Mouse (Mus musculus) intestine, embryonic 16.5 days (tissue): ENCODE results near the gene Serpine1. TPM values are rescaled to one million over a fixed set of nuclear protein-coding genes. Genes with fewer than 3 reads are reported as not detected.

Experiments
- ATAC-seq: fragments of 200-750 bp; cut with Nextera tagmentation; 2 replicates; pipeline ENCODE4 v1.8.0; 2017; ENCODE audit warnings: moderate TSS enrichment, moderate library complexity
- H3K27ac ChIP-seq: fragments of 300-500 bp; sonication (generic); 2 replicates; pipeline ENCODE4 v1.5.1; 2014; ENCODE audit warnings: mild to moderate bottlenecking, low read length
- H3K27me3 ChIP-seq: fragments of 300-500 bp; sonication (generic); replicated peaks from 2 replicates; pipeline ENCODE4 v1.6.1; 2014; ENCODE audit warnings: low read length, control low read depth, mixed read lengths; ENCODE audit not compliant: control insufficient read depth, insufficient read depth
- H3K36me3 ChIP-seq: fragments of 300-500 bp; sonication (generic); 2 replicates; pipeline ENCODE4 v1.6.1; 2014; ENCODE audit warnings: low read length, control low read depth; ENCODE audit not compliant: control insufficient read depth, insufficient read depth
- H3K4me1 ChIP-seq: fragments of 300-500 bp; sonication (generic); 2 replicates; pipeline ENCODE4 v1.6.1; 2014; ENCODE audit warnings: low read length, control low read depth, mixed read lengths; ENCODE audit not compliant: control insufficient read depth, insufficient read depth
- H3K4me2 ChIP-seq: fragments of 300-500 bp; sonication (generic); 2 replicates; pipeline ENCODE4 v1.6.1; 2014; ENCODE audit warnings: low read depth, low read length, control low read depth
- H3K4me3 ChIP-seq: fragments of 300-500 bp; sonication (generic); 2 replicates; pipeline ENCODE4 v1.5.1; 2014; ENCODE audit warnings: mild to moderate bottlenecking, low read length
- H3K9ac ChIP-seq: fragments of 300-500 bp; sonication (generic); 2 replicates; pipeline ENCODE4 v1.6.1; 2014; ENCODE audit warnings: low read depth, low read length
- H3K9me3 ChIP-seq: fragments of 300-500 bp; sonication (generic); 2 replicates; pipeline ENCODE4 v1.6.1; 2016; ENCODE audit warnings: low read length, control low read depth; ENCODE audit not compliant: control insufficient read depth
- WGBS: fragments of 180-500 bp; shearing (Covaris S2); extraction: QIAGEN DNeasy Blood & Tissue Kit; methylation state at CpG from one replicate; pipeline ENCODE4 v1.1.7; 2014; 5-methylcytosine and 5-hydroxymethylcytosine counted together
- polyA plus RNA-seq: library from polyadenylated mRNA; unstranded; fragments of >200 nt; fragmentation: Nextera tagmentation; extraction: Ambion mirVana; gene quantifications from 2 replicates; pipeline ENCODE4 v1.2.1, GENCODE M21; 2015

The Serpine1 gene
- polyA plus RNA-seq, 1 experiment from 2014 or later, result 0.24 TPM

GRCm38 (mm10) chr5:137070881-137071605 lies 1.0 kb downstream of the Serpine1 start:
- peaks cover 24% of the 10 kb centered on the region for H3K4me1 ChIP-seq
- H3K4me2 ChIP-seq, result no peak overlapping the region
- H3K27me3 ChIP-seq, result no peaks in the 10 kb centered on the region
- 87% methylated on average over 19 of the region's 19 CpGs for WGBS
- H3K4me3 ChIP-seq, result no peak overlapping the region
- H3K9me3 ChIP-seq, result no peaks in the 10 kb centered on the region
- no peak overlapping the region for H3K9ac ChIP-seq
- no peak overlapping the region for H3K27ac ChIP-seq
- H3K36me3 ChIP-seq, result no peaks in the 10 kb centered on the region
- ATAC-seq, result no peak

DNA sequence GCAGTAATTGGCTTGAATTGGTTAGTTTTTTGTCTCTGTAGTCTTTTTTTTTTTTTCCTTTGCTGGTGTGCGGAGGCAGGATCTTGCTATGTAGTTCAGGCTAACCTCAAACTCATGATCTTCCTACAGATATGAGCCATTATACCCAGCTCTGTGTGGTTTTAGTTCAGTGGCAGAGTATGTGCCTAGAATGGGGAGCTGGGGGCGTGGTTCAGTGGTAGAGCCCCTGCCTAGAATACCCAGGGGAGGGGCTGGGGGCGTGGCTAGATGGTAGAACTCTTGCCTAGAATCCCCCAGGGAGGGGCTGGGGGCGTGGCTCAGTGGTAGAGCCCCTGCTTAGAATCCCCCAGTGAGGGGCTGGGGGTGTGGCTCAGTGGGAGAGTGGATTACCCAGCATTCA lies 3.4 kb downstream of the Serpine1 start:
- Histone ChIP-seq H3K27me3 (no peaks in the 10 kb centered on the region), H3K4me2 (no peak overlapping the region), H3K9me3 (no peaks in the 10 kb centered on the region), H3K4me1 (peaks cover 10% of the 10 kb centered on the region; the same call in 1 of the 2 replicates), H3K27ac (no peak overlapping the region), H3K36me3 (no peaks in the 10 kb centered on the region), H3K4me3 (no peak overlapping the region), H3K9ac (no peak overlapping the region)
- WGBS, result 67% methylated on average over 4 of the region's 4 CpGs
- ATAC-seq, result no peak

DNA sequence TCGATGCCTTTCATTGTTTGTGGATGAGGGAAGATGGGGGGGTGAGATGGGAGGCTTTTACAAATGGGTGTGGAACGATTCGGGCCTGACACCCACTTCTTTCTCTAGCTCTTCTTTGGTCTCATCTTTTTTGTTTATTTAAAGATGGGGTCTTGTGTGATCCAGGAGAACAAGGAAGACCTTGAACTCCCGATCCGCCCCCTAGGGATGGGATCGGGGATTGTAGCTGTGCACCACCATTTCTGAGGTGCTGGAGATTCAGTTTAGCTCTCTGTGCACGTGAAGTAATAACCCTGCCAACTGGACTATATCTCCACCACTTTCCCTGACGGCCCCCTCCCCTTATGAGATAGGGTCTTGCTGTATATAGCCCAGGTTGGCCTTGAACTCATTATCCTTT lies 6.1 kb downstream of the Serpine1 start:
- 70% methylated on average over 8 of the region's 8 CpGs for WGBS
- H3K9me3 ChIP-seq, result no peaks in the 10 kb centered on the region
- H3K4me1 ChIP-seq, result no peaks in the 10 kb centered on the region
- no peak for ATAC-seq
- H3K4me3 ChIP-seq, result no peak overlapping the region
- no peak overlapping the region for H3K27ac ChIP-seq
- no peak overlapping the region for H3K4me2 ChIP-seq
- no peaks in the 10 kb centered on the region for H3K36me3 ChIP-seq
- H3K27me3 ChIP-seq, result no peaks in the 10 kb centered on the region
- no peak overlapping the region for H3K9ac ChIP-seq

GRCm38 (mm10) chr5:137065454-137065853 lies 6.6 kb downstream of the Serpine1 start:
- Histone ChIP-seq H3K4me2 (no peak overlapping the region), H3K9me3 (no peaks in the 10 kb centered on the region), H3K9ac (no peak overlapping the region), H3K4me1 (no peaks in the 10 kb centered on the region), H3K27ac (no peak overlapping the region), H3K4me3 (no peak overlapping the region), H3K27me3 (no peaks in the 10 kb centered on the region), H3K36me3 (no peaks in the 10 kb centered on the region)
- ATAC-seq, result no peak
- 66% methylated on average over 6 of the region's 6 CpGs for WGBS

DNA sequence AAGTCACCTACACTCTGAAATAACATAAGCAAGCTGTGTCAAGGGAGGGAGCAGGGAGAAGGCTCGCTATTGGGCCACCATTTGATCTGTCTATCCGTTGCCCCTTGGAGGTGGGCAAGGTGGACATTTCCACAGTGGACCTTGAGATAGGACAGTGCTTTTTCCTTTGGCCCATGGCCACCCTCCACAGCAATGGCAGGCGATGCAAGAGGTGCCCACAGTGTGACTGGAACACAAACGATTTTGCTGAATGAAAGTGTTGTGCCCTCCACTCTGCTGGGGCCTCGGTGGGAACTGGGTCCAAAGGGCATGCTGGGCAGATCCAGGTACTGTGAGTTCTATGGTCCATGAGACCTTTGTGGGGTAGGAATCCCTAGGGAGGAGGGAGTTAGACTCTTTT lies 9.5 kb downstream of the Serpine1 start:
- H3K4me3 ChIP-seq, result no peak overlapping the region
- no peaks in the 10 kb centered on the region for H3K36me3 ChIP-seq
- H3K4me2 ChIP-seq, result no peak overlapping the region
- no peak for ATAC-seq
- 85% methylated on average over 5 of the region's 5 CpGs for WGBS
- H3K27me3 ChIP-seq, result no peaks in the 10 kb centered on the region
- H3K9ac ChIP-seq, result no peak overlapping the region
- no peaks in the 10 kb centered on the region for H3K4me1 ChIP-seq
- no peaks in the 10 kb centered on the region for H3K9me3 ChIP-seq
- H3K27ac ChIP-seq, result no peak overlapping the region

DNA sequence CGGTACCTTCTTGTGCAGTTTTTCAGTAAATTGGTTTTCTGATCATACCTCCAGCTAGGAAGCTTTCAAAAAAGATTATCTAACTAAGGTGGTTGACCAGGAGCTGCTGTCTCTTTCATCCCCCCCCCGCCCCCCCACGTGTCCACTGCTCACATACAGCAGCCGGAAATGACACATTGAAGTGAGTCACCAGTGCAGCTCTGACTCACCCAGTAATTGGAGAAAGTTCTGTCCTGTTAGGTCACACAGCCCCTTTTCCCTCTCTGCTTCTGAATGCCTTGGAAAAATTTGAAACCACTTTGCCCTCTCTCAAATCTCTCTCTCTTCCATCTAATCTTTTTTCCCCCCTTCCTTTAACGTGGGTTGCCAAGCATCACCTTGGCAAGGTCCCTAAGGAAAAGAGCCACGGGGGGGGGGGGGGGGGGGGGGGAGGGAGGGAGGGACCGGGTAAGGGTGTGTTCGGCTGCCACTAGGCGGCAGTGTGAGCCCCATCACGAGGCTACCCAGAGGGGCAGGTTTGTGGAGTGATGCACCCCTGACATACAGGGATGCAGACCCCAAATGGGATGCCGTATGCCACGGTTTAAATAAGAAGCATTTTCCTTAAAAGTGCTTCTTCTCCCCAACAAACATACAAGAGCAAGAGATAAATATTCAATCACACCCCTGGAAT lies 10.1 kb downstream of the Serpine1 start:
- H3K27me3 ChIP-seq, result no peaks in the 10 kb centered on the region
- ATAC-seq, result no peak
- H3K9ac ChIP-seq, result no peak overlapping the region
- no peaks in the 10 kb centered on the region for H3K4me1 ChIP-seq
- H3K9me3 ChIP-seq, result no peaks in the 10 kb centered on the region
- H3K36me3 ChIP-seq, result no peaks in the 10 kb centered on the region
- H3K4me3 ChIP-seq, result no peak overlapping the region
- no peak overlapping the region for H3K4me2 ChIP-seq
- no peak overlapping the region for H3K27ac ChIP-seq
- 26% methylated on average over 11 of the region's 12 CpGs for WGBS

- Histone ChIP-seq H3K4me1 (no peaks in the 10 kb centered on the region), H3K27me3 (no peaks in the 10 kb centered on the region), H3K9me3 (no peaks in the 10 kb centered on the region), H3K4me2 (no peak overlapping the region), H3K9ac (no peak overlapping the region), H3K36me3 (no peaks in the 10 kb centered on the region), H3K4me3 (no peak overlapping the region), H3K27ac (no peak overlapping the region)
- 80% methylated on average over 5 of the region's 5 CpGs for WGBS
- ATAC-seq, result no peak
These were observed 17.2 kb downstream of the Serpine1 start for GRCm38 (mm10) chr5:137054873-137055272.

DNA sequence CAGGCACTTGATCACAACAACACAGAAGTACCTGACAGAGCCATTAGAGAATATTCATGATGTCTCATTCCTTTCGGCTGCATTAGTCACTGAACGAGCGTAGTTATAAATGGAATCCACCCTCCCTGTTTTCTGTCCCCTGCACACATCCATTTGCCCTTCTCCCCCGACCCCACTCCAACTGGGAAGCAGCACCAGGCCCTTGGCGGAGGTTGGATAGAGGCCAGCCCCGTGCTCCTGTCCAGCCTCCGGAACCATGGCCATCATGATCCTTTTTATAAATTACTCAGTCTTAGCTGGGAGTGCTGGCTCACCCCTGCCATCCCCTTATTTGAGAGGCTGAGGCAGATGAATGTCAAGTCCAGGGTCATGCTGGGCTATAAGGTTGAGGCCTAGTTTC lies 17.8 kb downstream of the Serpine1 start:
- Histone ChIP-seq H3K9ac (no peak overlapping the region), H3K27me3 (no peaks in the 10 kb centered on the region), H3K4me3 (no peak overlapping the region), H3K36me3 (no peaks in the 10 kb centered on the region), H3K4me1 (no peaks in the 10 kb centered on the region), H3K9me3 (no peaks in the 10 kb centered on the region), H3K4me2 (no peak overlapping the region), H3K27ac (no peak overlapping the region)
- no peak for ATAC-seq
- 78% methylated on average over 7 of the region's 7 CpGs for WGBS

DNA sequence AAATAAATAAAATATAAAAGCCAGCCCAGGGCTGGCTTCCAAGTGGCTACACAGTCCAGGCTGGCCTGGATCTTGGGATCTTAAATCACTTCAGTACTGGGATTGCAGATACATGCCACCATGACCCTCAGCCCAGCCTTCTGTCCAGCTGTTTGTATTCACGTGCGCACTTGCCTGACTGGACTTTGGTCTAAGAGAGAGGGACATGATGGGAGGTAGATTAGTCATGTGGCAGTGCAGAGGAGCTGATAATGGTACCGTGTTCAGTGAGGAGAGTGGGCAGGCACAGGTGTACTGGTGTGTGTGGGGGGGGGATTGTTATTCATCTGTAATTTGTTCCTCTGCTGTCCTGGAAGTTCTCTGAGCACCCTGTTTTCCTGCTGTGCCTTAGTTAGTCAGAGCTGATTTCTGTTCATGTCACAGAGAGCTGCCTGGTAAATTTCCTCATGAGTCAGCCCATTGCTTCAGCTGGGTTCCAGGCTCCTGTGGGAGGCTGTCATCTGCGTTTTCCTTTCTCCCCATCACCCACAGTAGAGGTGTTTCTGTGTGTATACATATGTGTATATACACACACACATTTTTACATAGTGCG lies 20.1 kb downstream of the Serpine1 start:
- no peaks in the 10 kb centered on the region for H3K36me3 ChIP-seq
- no peaks in the 10 kb centered on the region for H3K9me3 ChIP-seq
- H3K27ac ChIP-seq, result no peak overlapping the region
- WGBS, result 58% methylated on average over 5 of the region's 5 CpGs
- H3K4me1 ChIP-seq, result no peaks in the 10 kb centered on the region
- no peak overlapping the region for H3K4me3 ChIP-seq
- no peak overlapping the region for H3K9ac ChIP-seq
- H3K4me2 ChIP-seq, result no peak overlapping the region
- ATAC-seq, result peak; percentile 73
- no peaks in the 10 kb centered on the region for H3K27me3 ChIP-seq
